Mouse (Mus musculus): ENCODE measurements around the gene Gm38431. TPM values are rescaled to one million over a fixed set of nuclear protein-coding genes. Genes with fewer than 3 reads are reported as not detected.
"Not testable (repeated sequence)": the region's sequence is repeated elsewhere in the genome, so short reads cannot be mapped to it uniquely, and the experiment has no call there.

The Gm38431 gene
- total RNA-seq, 2 experiments from 2014 or later = 0.35 to 0.67 TPM

DNA sequence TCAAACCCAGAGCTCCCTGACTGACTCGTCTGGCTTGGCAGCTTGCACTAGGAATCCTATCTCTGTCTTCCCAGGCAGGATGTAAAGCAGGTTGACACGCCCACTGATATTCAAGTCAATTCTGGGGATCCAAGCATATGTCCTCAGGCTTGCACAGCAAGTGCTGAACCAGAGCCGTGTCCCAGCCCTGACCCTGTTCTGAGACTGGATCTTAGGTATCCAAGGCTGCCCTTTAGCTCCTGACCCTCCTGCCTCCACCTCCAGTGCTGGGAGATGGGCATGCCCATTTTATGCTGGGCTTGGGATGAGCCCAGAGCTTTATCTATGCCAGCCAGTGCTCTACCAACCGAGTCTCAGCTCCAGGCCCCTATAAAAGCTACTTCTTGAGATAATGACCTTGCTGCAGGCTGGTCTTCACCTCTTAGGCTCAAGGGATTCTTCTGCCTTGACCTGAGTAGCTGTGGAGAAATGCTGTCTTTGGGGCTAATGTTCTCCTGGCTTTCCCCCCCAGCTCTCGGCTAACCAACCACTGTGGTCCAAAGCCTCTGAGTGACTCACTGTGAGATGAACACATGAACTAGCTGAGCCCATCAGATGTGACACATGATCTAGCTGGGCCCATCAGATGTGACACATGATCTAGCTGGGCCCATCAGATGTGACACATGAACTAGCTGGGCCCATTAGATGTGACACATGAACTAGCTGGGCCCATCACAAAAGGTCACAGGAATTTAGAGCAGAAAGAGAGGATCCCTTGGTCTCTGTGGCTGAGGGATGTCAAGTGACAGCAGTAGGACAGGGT lies 14.2 kb upstream of the Gm38431 start:
- no peak for DNase-seq

DNA sequence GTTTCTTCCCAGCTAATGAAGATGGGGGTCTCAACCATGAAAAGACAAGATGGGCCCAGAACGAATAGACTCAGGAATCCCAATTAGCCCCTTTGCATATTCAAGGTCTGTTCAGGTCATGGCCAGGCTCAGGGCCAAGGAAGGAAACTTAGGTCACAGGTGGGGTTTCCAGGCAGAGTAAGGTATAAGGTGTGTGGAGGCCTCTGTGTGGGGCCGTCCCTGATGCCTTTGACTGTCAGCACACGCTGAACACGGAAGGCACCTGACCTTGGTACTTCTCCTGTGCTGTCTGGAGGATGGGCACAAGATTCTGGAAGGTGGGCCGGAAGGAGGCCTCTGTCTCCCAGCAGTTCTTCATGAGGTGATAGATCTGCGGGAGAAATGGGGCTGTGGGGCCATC lies 13.0 kb upstream of the Gm38431 start:
- DNase-seq = no peak

DNA sequence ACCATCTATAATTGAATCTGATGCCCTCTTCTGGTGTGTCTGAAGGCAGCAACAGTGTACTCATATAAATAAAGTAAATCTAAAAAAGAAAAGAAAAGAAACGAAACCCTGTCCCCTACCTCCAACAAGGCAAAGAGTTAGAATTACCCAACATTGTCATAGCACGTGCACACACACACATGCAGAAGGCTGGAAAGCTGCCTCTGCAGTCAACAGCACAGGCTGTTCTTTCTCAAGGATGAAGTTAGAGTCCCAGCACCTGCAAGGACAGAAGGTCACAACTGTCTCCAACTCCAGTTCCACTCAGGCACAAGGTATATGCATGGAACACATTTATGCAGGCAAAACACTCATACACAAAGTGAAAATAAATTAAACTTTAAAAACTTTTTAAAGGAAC lies 10.3 kb upstream of the Gm38431 start:
- no peak for DNase-seq

DNA sequence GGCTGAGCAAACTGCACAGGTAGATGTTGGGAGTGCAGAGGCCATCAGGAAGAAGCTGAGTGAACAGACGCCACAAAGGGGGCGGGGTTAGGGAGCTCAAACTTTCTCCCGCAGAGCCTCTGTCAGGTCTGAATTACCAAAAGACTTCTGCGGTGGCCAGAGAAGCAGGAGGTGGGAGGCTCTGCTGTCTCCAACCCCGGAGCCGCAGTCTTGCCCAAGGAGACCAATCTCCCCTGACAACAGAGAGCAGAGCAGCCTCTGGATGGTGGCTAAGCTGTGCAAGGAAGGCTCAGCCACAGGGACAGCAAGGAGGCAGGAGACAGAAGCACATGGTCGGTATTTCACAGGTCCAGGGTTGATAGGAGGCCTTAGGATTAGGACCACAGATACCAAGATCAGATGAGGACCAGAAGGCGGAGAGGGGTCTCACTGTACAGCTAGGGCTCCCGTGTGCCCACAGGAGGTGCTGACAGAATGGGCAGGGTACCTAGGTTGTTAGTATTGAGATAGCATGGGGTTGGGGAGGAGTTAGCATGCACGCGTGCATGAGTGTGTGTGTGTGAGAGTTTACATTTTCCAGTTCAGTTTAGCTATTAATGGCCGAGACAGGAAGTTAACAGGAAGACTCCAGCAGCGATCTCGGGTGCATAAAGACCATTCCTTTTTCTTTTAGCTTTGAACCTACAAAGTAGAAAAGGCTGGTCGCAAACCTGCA lies 8.8 kb upstream of the Gm38431 start:
- DNase-seq = no peak

DNA sequence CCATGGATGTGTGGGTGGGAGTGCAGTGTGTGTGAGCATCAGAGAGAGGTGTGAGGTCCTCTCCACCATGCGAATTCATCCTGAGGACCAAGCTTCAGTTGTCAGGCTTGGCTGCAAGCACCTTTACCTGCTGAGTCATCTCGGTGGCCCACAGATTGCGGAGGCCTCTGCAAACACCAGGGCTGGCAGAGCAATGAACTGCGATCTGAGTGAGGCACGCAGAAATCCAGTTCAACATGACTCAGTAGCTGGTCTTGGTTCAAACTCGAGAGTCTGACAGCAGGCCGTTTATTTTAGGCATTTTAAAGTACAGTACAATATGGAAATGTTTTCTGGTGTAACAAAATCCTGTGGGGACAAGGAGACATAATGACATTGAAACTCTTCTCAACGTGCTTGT lies 6.0 kb upstream of the Gm38431 start:
- DNase-seq = no peak

DNA sequence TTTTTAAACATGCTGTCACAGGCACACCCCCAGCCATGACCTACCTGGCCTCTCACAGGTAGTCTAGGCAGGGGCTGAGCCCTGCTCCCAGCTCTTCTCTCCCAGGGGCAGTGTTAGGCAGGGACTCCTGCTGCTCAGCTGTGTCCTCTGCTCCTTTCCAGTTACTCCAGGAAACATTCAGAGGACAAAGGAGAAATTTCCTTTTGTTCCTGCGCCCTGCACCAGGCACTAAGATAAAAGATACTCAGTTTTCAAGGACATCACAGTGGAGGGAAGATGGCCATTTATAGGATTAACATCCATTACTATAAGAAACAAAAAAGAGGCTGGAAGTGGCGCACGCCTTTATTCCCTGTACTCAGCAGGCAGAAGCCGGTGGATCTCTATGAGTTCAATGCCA lies 4.2 kb upstream of the Gm38431 start:
- no peak for DNase-seq

DNA sequence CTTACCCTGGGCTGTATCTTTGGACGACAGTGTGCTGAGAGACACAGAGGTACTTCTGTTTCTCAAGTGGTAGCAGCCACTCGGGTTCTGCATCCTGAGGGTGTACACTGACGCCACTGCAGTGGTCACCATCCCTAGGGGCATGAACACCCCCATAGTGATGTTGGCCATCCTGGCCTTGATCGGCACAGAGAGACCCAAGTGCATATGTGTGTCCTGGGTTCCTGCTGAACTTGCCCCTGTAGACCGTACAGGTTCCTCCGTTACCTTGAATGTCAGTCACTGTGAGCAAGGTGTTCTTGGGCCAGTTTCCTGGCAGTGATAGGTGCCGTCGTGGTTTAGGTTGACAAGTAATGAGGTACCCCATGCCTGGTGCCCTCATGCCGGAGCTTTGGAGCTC lies 1.6 kb upstream of the Gm38431 start:
- DNase-seq = no peak

DNA sequence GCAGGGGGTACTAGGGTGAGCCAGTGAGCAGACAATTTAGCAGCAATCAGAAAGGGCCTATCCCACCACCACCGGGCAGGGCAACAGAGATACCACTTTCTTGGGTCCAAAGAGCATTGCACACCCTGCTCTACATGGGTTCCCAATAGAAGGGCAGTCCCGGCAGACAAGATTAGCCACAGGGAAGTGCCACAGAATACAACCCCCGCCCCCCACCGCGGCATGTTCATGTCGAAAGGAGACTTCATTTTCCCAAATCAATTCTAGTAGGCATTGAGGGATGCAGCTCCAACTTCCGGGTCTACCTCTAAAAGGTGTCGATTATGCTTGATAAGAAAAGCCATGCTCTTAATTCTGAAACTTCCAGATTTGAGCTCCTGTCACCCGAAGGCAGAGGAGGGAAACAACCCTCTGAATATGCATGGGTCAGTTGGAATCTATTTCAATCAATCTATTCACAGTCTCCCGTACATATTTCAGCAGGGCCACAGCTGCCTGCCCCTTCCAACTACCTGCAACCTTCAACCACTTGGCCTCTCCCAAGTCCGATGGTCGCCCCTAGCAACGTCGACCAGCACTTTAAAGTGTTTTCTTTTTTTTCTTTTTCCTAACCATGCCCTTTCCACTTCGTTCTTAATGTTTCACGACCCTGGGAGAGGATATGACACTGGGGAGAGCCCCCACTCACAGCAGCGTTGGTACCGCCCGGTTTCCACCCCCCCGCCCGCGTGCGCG lies 658 bp downstream of the Gm38431 start:
- no peak for DNase-seq

DNA sequence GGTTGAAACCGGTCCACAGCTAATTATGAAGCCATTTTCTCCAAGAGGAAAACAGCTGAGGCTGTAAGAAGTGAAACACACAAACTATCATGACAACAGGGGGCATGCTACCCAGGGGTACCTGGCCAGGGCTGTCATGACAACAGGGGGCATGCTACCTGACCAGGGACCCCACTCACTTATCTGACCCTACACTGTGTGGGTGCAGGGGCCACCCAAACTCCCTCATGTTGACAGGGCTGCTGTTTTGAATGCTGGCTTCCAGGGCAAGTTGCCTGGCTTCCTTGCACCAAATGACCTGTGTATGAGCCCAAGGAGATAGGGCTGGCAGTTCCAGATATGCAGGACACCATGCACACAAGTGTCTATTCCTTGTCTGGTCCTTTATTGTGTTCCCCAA lies 1.3 kb downstream of the Gm38431 start:
- DNase-seq = no peak

DNA sequence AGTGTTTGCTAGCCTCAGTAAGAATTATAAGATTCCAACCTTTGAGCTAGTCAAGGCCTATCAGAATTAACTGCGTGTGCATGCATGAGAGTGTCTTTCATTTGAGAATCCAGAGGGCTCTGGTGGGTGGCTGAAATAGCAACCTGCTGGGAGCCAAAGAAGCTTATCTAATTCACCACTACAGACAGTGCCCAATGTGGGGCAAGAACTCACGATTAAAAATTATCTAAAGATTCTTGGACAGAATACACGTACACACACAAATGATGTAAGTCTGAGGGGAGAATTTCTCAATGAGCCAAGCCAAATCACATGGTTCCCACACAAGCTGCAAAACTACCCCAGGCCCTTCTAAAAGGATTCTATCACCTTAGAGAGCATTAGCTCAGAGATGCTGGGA lies 8.5 kb downstream of the Gm38431 start:
- no peak for DNase-seq

DNA sequence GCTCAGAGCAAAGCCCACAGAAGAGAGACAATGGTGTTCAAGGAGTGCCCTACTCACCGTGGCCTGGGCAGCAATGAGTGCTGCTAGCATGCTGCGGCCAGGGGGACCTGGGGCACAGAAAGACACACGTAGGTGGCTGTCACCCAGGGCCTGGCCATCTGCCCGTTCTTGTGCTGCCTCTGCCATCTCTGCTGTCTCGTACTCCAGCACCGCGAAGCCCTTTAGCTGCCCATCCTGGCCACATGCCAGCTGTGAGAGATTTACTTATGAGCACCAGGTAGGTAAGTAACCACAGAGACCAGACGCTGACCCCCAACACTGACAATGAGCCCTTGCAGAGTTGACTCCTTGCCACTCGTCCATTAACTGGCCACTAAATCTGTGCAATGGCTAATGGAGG lies 10.7 kb downstream of the Gm38431 start:
- DNase-seq = no peak

DNA sequence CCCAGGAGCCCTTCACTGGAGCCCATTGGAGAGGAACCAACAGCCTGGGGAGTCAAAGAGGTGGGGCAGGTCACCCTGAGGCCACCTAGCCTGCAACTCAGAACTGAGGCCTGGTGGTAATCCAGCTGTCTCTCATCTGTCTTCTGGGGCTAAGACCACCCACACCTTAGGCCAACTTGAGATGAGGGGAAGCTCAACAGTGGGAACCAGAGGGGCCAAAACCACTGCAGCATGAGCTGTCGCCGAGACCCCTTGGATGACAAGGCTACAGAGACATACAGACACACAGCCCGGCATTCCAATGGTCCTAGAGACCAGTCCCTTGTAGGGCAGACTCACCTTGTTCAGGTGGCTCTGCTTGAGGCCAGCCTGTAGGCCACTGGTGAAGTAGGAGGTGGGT lies 16.2 kb downstream of the Gm38431 start:
- DNase-seq = no peak

DNA sequence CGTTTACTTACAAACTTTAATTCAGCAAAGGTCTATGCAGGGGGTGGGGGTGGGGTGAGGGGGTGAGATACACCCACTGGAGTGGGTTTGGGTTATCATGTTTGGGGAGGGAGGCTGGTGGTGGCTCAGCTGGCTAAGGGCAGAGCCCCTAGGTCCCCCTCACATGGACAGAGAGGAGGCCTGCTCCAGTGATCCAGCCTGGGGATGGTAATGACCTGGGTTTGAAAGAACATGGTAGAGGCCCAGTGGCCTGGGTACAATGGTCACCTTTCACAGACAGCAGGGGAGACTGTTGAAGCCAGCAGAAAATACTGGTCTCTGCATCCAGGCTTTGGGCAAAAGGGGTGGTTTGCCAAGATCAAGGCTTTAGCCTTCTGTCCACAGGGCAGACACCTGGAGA lies 17.6 kb downstream of the Gm38431 start:
- DNase-seq = no peak

DNA sequence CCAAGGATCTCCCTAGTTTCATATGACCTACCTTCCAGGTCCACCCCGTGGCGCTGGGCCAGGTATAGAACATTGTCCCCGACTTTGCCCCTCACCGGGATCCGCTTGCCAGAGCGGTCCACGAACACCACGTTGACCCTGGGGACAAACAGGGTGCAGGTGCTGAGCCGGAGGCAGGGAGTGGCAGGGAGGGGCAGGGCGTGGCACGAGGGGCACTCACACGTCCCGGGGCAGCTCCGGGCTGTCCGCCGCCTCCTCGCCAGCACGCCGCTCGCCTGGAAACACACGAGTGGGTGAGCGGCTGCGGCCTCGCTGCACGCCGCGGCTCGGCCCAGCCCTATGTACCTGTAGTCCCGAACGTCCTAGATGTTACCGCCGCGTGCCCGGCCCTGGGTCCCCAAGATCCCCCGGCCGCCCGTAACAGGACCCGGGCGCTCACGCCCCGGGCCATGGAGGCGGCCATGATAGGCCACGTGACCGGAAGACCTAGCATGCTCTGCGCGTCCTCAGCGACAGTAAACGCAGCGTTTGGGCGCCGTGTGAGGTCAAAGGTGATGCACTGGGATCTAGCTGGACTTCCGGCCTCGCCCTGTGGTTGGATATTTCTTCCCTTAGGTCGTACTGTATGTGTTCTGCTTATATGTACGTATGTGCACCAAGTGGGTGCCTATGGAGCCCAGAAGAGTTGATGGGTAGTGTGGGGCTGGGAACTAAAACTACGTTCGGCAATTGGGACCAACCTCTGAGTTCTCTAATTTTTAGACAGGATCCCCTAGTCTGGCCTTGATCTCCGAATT lies 18.6 kb downstream of the Gm38431 start, which contains the start of the genes Gm49373 and Fdx1l:
Gene Gm49373 (minus strand): TSS at position 53 of the 797 bp plus-strand sequence.
Gene Fdx1l (minus strand): TSS at position 571 of the 797 bp plus-strand sequence.
- peak; percentile 85 for DNase-seq

DNA sequence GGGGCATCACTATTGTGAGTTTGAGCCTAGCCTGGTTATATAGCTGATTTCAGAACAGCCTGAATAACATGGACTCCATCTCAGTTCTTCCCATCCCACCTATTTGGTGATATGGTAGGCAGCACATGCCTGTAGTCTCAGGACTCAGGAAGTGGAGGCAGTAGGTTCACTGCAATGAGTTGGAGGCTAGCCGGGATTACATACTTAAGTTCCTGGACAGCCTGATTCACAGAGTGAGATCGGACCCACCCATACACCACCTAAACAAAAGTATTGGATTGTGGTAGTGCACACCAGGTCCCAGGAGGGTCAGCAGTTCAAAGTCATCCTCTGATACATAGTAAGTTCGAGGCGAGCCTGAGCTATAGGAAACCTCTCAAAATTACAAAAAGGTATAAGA lies 19.2 kb downstream of the Gm38431 start:
- no peak for DNase-seq

DNA sequence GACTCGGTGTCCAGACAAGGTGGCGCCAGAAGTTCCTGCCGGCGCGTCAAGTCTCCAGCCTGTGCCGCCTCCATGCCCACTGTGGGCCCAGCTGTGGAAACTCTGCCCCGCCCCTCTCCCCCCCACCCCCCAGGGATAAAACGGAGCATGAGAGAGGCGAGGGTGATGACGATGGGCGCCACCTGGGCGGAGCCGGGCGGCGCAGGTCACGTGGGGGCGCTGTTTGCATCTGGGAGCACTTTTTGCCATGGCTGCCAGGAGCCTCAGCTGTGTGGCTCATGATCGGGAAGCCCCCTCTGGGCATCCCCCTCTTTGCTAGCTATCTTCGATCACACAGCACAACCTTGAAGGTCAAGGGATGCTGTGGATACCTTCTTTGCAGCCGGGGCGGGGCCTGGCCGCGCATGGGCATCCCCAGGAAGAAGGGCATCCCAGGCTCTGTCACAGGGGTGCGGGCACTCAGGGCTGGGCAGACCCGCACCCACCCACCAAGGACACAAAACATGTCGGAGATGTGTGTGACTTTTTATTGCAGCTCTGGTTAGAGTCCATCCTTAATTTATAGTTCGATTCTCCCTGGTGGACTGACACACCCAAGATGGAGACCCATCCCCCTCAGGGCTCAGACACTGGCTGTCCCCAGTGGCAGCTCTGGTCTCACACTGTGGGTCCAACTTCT lies 24.7 kb downstream of the Gm38431 start, which contains the start of gene Zglp1:
Gene Zglp1 (minus strand): TSS at position 88 of the 679 bp plus-strand sequence.
- DNase-seq = no peak

DNA sequence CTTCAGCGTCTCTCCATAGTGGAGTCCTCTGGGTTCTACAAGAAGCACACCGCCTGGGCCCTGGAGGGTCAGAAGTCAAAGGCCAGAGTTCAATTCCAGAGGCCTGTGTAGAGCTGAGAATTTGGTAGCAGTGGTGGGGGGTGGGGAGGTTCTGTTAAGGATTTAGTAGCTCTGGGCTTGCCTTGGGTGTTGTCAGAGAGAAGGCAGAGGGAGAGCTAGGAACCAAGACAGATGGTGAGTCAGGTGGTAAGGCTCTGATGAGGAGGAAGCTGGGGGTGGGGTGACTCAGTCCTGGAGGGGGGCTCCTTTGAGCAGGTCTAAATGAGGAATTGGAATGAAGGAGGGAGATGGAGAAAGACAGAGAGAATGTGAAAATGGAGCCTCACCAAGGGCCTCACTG lies 28.9 kb downstream of the Gm38431 start:
- no peak for DNase-seq

DNA sequence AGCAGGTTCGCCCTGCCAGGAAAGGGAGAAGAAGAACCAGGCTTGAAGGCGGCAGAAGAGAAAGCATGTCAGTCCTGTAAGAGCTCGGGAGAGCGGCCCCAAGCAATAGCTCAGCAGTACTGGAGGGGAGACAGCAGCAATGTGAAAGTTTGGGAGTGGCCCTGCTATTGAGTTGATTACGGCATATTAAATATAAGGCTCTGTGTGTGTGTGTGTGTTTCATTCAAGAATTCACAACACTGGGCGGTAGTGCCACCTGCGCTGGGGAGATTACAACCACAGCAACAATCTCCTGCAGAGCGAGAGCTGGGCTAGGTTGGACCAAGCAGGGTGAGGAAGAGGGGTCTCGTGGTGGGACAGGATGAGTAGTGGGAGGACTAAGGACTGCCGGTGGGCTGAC lies 40.2 kb downstream of the Gm38431 start:
- no peak for DNase-seq

DNA sequence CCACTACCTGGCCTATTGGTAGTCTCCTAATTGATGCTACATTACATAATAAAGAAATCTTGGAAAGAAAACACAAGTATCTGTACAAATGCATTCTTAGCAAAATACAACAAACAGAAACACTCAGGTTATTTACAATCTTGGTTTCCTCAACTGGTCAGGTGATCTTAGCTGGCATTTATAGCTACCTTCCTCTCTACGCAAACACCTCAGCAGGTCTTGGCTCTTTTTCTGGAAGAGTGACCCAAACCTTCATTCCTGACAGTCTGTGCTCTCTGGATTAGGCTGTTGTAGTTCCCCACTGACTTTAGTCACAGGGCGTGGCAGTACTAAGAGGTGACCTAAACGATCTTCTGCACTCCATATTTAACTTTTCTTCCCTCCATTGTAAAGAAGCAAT lies 46.6 kb downstream of the Gm38431 start:
- DNase-seq = no peak

DNA sequence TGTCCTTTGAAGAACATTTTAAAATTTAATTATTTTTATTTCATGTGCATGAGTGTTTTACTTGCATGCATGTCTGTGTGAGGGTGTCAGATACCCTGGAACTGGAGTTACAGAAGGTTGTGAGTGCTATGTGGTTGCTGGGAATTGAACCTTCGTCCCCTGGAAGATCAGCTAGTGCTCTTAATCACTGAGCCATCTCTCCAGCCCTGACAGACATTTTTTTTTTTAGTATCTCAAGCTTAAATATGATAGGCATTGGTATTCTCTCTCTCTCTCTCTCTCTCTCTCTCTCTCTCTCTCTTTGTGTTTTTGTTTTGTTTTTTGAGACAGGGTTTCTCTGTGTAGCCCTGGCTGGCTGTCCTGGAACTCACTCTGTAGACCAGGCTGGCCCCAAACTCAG lies 47.0 kb downstream of the Gm38431 start:
- DNase-seq = not testable (repeated sequence)

DNA sequence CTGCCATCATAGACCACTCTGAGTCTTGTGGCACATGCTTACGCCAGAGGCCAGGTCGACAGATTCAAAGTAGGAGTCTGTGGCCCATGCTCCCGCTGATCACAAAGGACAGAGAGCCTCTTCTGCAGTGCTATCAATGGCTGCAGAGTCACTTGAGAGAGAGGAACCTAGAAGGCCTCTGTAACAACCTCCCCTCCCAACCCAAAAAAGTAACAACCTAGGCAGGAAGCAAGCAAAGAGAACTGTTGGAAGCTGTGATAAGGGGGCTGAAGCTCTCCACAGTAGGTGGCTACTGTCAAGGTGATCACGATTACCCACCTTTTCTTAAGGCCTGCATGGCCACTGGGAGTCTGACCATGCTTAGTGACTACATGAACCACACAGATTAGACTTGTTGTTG lies 48.2 kb downstream of the Gm38431 start:
- DNase-seq = no peak

All from gastrocnemius, postnatal 25 days (tissue).